Mouse (Mus musculus): ENCODE results near the gene Neu4. TPM values are rescaled to one million over a fixed set of nuclear protein-coding genes. Genes with fewer than 3 reads are reported as not detected.

Gene Neu4
- polyA plus RNA-seq, 1 experiment from 2014 or later = not detected

- no peak for ATAC-seq
- no peak overlapping the region for H3K27ac ChIP-seq (ENCODE audit: low read depth)
- 39% methylated on average over 6 of the region's 6 CpGs for WGBS (ENCODE audit: insufficient replicate concordance)
These were observed 54.5 kb downstream of the Neu4 start for GRCm38 (mm10) chr1:94074756-94075155.

GRCm38 (mm10) chr1:94076702-94077101 lies 56.5 kb downstream of the Neu4 start:
- no peaks in the 10 kb centered on the region for H3K27me3 ChIP-seq (ENCODE audit: insufficient read depth, low read length)
- H3K36me3 ChIP-seq (replicated peaks; ENCODE audit: insufficient read depth, low read length) = no peaks in the 10 kb centered on the region
- TF ChIP-seq EP300 (IDR thresholded peaks at IDR 0.05; ENCODE audit: low read depth) (no peak), CTCF (IDR thresholded peaks at IDR 0.05; ENCODE audit: low read depth) (no peak)
- no peak overlapping the region for H3K9ac ChIP-seq (replicated peaks)
- DNase-seq (no peak), ATAC-seq (no peak)
- no peak overlapping the region for H3K4me2 ChIP-seq (ENCODE audit: low read depth, low read length)
- H3K4me3 ChIP-seq (ENCODE audit: low read depth, low read length) = no peak overlapping the region
- H3K4me1 ChIP-seq (ENCODE audit: insufficient read depth) = no peaks in the 10 kb centered on the region
- 10% methylated on average over 1 of the region's 1 CpGs for WGBS (ENCODE audit: insufficient replicate concordance)
- no peaks in the 10 kb centered on the region for H3K9me3 ChIP-seq (ENCODE audit: low read length)
- H3K27ac ChIP-seq (ENCODE audit: low read depth) = no peak overlapping the region

More at GRCm38 (mm10) chr1:94074756-94075155, 54.5 kb downstream of the Neu4 start:
- DNase-seq = no peak
- H3K27me3 ChIP-seq (ENCODE audit: insufficient read depth, low read length) = no peaks in the 10 kb centered on the region
- H3K9ac ChIP-seq (replicated peaks) = no peak overlapping the region
- H3K36me3 ChIP-seq (replicated peaks; ENCODE audit: insufficient read depth, low read length) = no peaks in the 10 kb centered on the region
- no peak overlapping the region for H3K4me3 ChIP-seq (ENCODE audit: low read depth, low read length)
- TF ChIP-seq CTCF (IDR thresholded peaks at IDR 0.05; ENCODE audit: low read depth) = no peak
- no peak for TF ChIP-seq EP300 (IDR thresholded peaks at IDR 0.05; ENCODE audit: low read depth)
- H3K4me1 ChIP-seq (ENCODE audit: insufficient read depth) = no peaks in the 10 kb centered on the region
- H3K4me2 ChIP-seq (ENCODE audit: low read depth, low read length) = no peak overlapping the region
- H3K9me3 ChIP-seq (ENCODE audit: low read length) = no peaks in the 10 kb centered on the region

Other genes with a start within 250 kb of the Neu4 start
- 73.3 and 78.9 TPM in 2 replicates for gene Dtymk, start 218.5 kb upstream of the Neu4 start, polyA plus RNA-seq (2015; fragmentation: Nextera tagmentation; extraction: Ambion mirVana)
- gene Ing5, start 216.5 kb upstream of the Neu4 start, polyA plus RNA-seq (2015; fragmentation: Nextera tagmentation; extraction: Ambion mirVana) = 4.6 and 5.7 TPM in 2 replicates
- gene D2hgdh, start 195.5 kb upstream of the Neu4 start, polyA plus RNA-seq (2015; fragmentation: Nextera tagmentation; extraction: Ambion mirVana) = 4.3 and 5.7 TPM in 2 replicates
- 0.06 TPM in 1 of 2 replicates, not detected in the other for gene Gal3st2, start 159.1 kb upstream of the Neu4 start, polyA plus RNA-seq (2015; fragmentation: Nextera tagmentation; extraction: Ambion mirVana)
- gene Gal3st2b, start 102.1 kb upstream of the Neu4 start, polyA plus RNA-seq (2015; fragmentation: Nextera tagmentation; extraction: Ambion mirVana) = not detected in 2 replicates
- gene Gal3st2c, start 29.9 kb upstream of the Neu4 start, polyA plus RNA-seq (2015; fragmentation: Nextera tagmentation; extraction: Ambion mirVana) = not detected in 2 replicates
- gene Pdcd1, start 32.1 kb downstream of the Neu4 start, polyA plus RNA-seq (2015; fragmentation: Nextera tagmentation; extraction: Ambion mirVana) = 0.15 TPM in 2 replicates

All from liver, postnatal 0 days (tissue).